Mouse (Mus musculus): ENCODE measurements around the gene Fgfr2. TPM values are rescaled to one million over a fixed set of nuclear protein-coding genes. Genes with fewer than 3 reads are reported as not detected.

Fgfr2 gene
- polyA plus RNA-seq, 1 experiment, result 14.8 TPM

GRCm38 (mm10) chr7:130796786-130797185, 2326.4 kb downstream of the Fgfr2 start:
- TF ChIP-seq CTCF (conservative IDR thresholded peaks at IDR 0.05; ENCODE audit: insufficient read depth, insufficient read length, low read depth, low read length) (no peak), POLR2A (IDR thresholded peaks at IDR 0.05; ENCODE audit: low read depth, low read length) (no peak)
- no peaks in the 10 kb centered on the region for H3K27me3 ChIP-seq (replicated peaks; ENCODE audit: control insufficient read depth, insufficient read depth, low read length)
- no peak for DNase-seq
- no peak overlapping the region for H3K4me3 ChIP-seq (ENCODE audit: insufficient read depth, low read depth, low read length)
- WGBS, result 80% methylated on average over 8 of the region's 8 CpGs
- no peak overlapping the region for H3K27ac ChIP-seq (ENCODE audit: insufficient read depth, low read depth, low read length)
- H3K36me3 ChIP-seq (ENCODE audit: control insufficient read depth, insufficient read depth, low read length), result no peaks in the 10 kb centered on the region
- H3K4me1 ChIP-seq (ENCODE audit: control insufficient read depth, insufficient read depth, low read length), result peaks cover 11% of the 10 kb centered on the region

- no peak overlapping the region for H3K4me3 ChIP-seq (ENCODE audit: insufficient read depth, low read depth, low read length)
- H3K36me3 ChIP-seq (ENCODE audit: control insufficient read depth, insufficient read depth, low read length), result no peaks in the 10 kb centered on the region
- 85% methylated on average over 9 of the region's 9 CpGs for WGBS
- no peaks in the 10 kb centered on the region for H3K4me1 ChIP-seq (ENCODE audit: control insufficient read depth, insufficient read depth, low read length)
- TF ChIP-seq CTCF (conservative IDR thresholded peaks at IDR 0.05; ENCODE audit: insufficient read depth, insufficient read length, low read depth, low read length) (no peak), POLR2A (IDR thresholded peaks at IDR 0.05; ENCODE audit: low read depth, low read length) (no peak)
- no peak overlapping the region for H3K27ac ChIP-seq (ENCODE audit: insufficient read depth, low read depth, low read length)
- H3K27me3 ChIP-seq (replicated peaks; ENCODE audit: control insufficient read depth, insufficient read depth, low read length), result no peaks in the 10 kb centered on the region
- no peak for DNase-seq
Observed at GRCm38 (mm10) chr7:130793671-130794070, 2329.5 kb downstream of the Fgfr2 start.

GRCm38 (mm10) chr7:130789456-130789855, 2333.7 kb downstream of the Fgfr2 start:
- H3K4me1 ChIP-seq (ENCODE audit: control insufficient read depth, insufficient read depth, low read length), result peaks cover 13% of the 10 kb centered on the region
- no peak for TF ChIP-seq POLR2A (IDR thresholded peaks at IDR 0.05; ENCODE audit: low read depth, low read length)
- TF ChIP-seq CTCF (conservative IDR thresholded peaks at IDR 0.05; ENCODE audit: insufficient read depth, insufficient read length, low read depth, low read length), result no peak
- no peaks in the 10 kb centered on the region for H3K27me3 ChIP-seq (replicated peaks; ENCODE audit: control insufficient read depth, insufficient read depth, low read length)
- H3K36me3 ChIP-seq (ENCODE audit: control insufficient read depth, insufficient read depth, low read length), result no peaks in the 10 kb centered on the region
- DNase-seq, result no peak
- no peak overlapping the region for H3K27ac ChIP-seq (ENCODE audit: insufficient read depth, low read depth, low read length)
- 38% methylated on average over 7 of the region's 7 CpGs for WGBS
- no peak overlapping the region for H3K4me3 ChIP-seq (ENCODE audit: insufficient read depth, low read depth, low read length)

GRCm38 (mm10) chr7:130788950-130789349, 2334.2 kb downstream of the Fgfr2 start:
- no peak for TF ChIP-seq CTCF (conservative IDR thresholded peaks at IDR 0.05; ENCODE audit: insufficient read depth, insufficient read length, low read depth, low read length)
- TF ChIP-seq POLR2A (IDR thresholded peaks at IDR 0.05; ENCODE audit: low read depth, low read length), result no peak
- WGBS, result 87% methylated on average over 3 of the region's 3 CpGs
- H3K4me1 ChIP-seq (ENCODE audit: control insufficient read depth, insufficient read depth, low read length), result peaks cover 13% of the 10 kb centered on the region
- H3K27ac ChIP-seq (ENCODE audit: insufficient read depth, low read depth, low read length), result no peak overlapping the region
- DNase-seq, result no peak
- no peak overlapping the region for H3K4me3 ChIP-seq (ENCODE audit: insufficient read depth, low read depth, low read length)
- H3K36me3 ChIP-seq (ENCODE audit: control insufficient read depth, insufficient read depth, low read length), result no peaks in the 10 kb centered on the region
- H3K27me3 ChIP-seq (replicated peaks; ENCODE audit: control insufficient read depth, insufficient read depth, low read length), result no peaks in the 10 kb centered on the region

GRCm38 (mm10) chr7:130787537-130787936, 2335.6 kb downstream of the Fgfr2 start:
- no peak overlapping the region for H3K27ac ChIP-seq (ENCODE audit: insufficient read depth, low read depth, low read length)
- TF ChIP-seq CTCF (conservative IDR thresholded peaks at IDR 0.05; ENCODE audit: insufficient read depth, insufficient read length, low read depth, low read length) (no peak), POLR2A (IDR thresholded peaks at IDR 0.05; ENCODE audit: low read depth, low read length) (no peak)
- no peaks in the 10 kb centered on the region for H3K36me3 ChIP-seq (ENCODE audit: control insufficient read depth, insufficient read depth, low read length)
- H3K4me1 ChIP-seq (ENCODE audit: control insufficient read depth, insufficient read depth, low read length), result peaks cover 13% of the 10 kb centered on the region
- no peak overlapping the region for H3K4me3 ChIP-seq (ENCODE audit: insufficient read depth, low read depth, low read length)
- H3K27me3 ChIP-seq (replicated peaks; ENCODE audit: control insufficient read depth, insufficient read depth, low read length), result no peaks in the 10 kb centered on the region
- 96% methylated on average over 4 of the region's 4 CpGs for WGBS
- DNase-seq, result no peak

- 69% methylated on average over 5 of the region's 5 CpGs for WGBS
- no peak overlapping the region for H3K27ac ChIP-seq (ENCODE audit: insufficient read depth, low read depth, low read length)
- TF ChIP-seq CTCF (conservative IDR thresholded peaks at IDR 0.05; ENCODE audit: insufficient read depth, insufficient read length, low read depth, low read length), result no peak
- no peak for TF ChIP-seq POLR2A (IDR thresholded peaks at IDR 0.05; ENCODE audit: low read depth, low read length)
- H3K36me3 ChIP-seq (ENCODE audit: control insufficient read depth, insufficient read depth, low read length), result no peaks in the 10 kb centered on the region
- H3K4me1 ChIP-seq (ENCODE audit: control insufficient read depth, insufficient read depth, low read length), result peaks cover 13% of the 10 kb centered on the region
- no peak overlapping the region for H3K4me3 ChIP-seq (ENCODE audit: insufficient read depth, low read depth, low read length)
- peak; percentile 36 for DNase-seq
- no peaks in the 10 kb centered on the region for H3K27me3 ChIP-seq (replicated peaks; ENCODE audit: control insufficient read depth, insufficient read depth, low read length)
Observed at GRCm38 (mm10) chr7:130786708-130787107, 2336.4 kb downstream of the Fgfr2 start.

- Histone ChIP-seq H3K27ac (ENCODE audit: insufficient read depth, low read depth, low read length) (no peak overlapping the region), H3K27me3 (replicated peaks; ENCODE audit: control insufficient read depth, insufficient read depth, low read length) (no peaks in the 10 kb centered on the region), H3K4me1 (ENCODE audit: control insufficient read depth, insufficient read depth, low read length) (peaks cover 13% of the 10 kb centered on the region), H3K4me3 (ENCODE audit: insufficient read depth, low read depth, low read length) (no peak overlapping the region), H3K36me3 (ENCODE audit: control insufficient read depth, insufficient read depth, low read length) (no peaks in the 10 kb centered on the region)
- TF ChIP-seq POLR2A (IDR thresholded peaks at IDR 0.05; ENCODE audit: low read depth, low read length) (no peak), CTCF (conservative IDR thresholded peaks at IDR 0.05; ENCODE audit: insufficient read depth, insufficient read length, low read depth, low read length) (no peak)
- DNase-seq, result peak; percentile 93
- WGBS, result 35% methylated on average over 12 of the region's 12 CpGs
Observed at GRCm38 (mm10) chr7:130785923-130786575, 2337.1 kb downstream of the Fgfr2 start.

All from kidney, adult 2 months (tissue).